Mouse (Mus musculus): ENCODE measurements around the gene Kcnj12. TPM values are rescaled to one million over a fixed set of nuclear protein-coding genes. Genes with fewer than 3 reads are reported as not detected.

Kcnj12 gene
- polyA plus RNA-seq, 1 experiment, result 12.8 TPM

- TF ChIP-seq POLR2A (IDR thresholded peaks at IDR 0.05; ENCODE audit: extremely low read depth, insufficient read depth, low read length) (no peak), CTCF (IDR thresholded peaks at IDR 0.05; ENCODE audit: extremely low read depth, insufficient read depth, low read length) (no peak)
- Histone ChIP-seq H3K27ac (ENCODE audit: insufficient read depth, low read length) (no peak overlapping the region), H3K4me3 (ENCODE audit: insufficient read depth, low read length) (no peak overlapping the region), H3K4me1 (ENCODE audit: control insufficient read depth, insufficient read depth, low read length) (peaks cover 3% of the 10 kb centered on the region; the same call in 1 of the 2 replicates)
Measured at GRCm38 (mm10) chr11:61044741-61045140, 22.4 kb downstream of the Kcnj12 start.

GRCm38 (mm10) chr11:61047441-61047840, 25.1 kb downstream of the Kcnj12 start:
- peaks cover 3% of the 10 kb centered on the region; the same call in 1 of the 2 replicates for H3K4me1 ChIP-seq (ENCODE audit: control insufficient read depth, insufficient read depth, low read length)
- no peak overlapping the region for H3K4me3 ChIP-seq (ENCODE audit: insufficient read depth, low read length)
- TF ChIP-seq POLR2A (IDR thresholded peaks at IDR 0.05; ENCODE audit: extremely low read depth, insufficient read depth, low read length), result no peak
- TF ChIP-seq CTCF (IDR thresholded peaks at IDR 0.05; ENCODE audit: extremely low read depth, insufficient read depth, low read length), result no peak
- H3K27ac ChIP-seq (ENCODE audit: insufficient read depth, low read length), result no peak overlapping the region

GRCm38 (mm10) chr11:61051151-61051550, 28.8 kb downstream of the Kcnj12 start:
- TF ChIP-seq CTCF (IDR thresholded peaks at IDR 0.05; ENCODE audit: extremely low read depth, insufficient read depth, low read length), result no peak
- TF ChIP-seq POLR2A (IDR thresholded peaks at IDR 0.05; ENCODE audit: extremely low read depth, insufficient read depth, low read length), result no peak
- Histone ChIP-seq H3K4me1 (ENCODE audit: control insufficient read depth, insufficient read depth, low read length) (no peaks in the 10 kb centered on the region), H3K4me3 (ENCODE audit: insufficient read depth, low read length) (no peak overlapping the region)

GRCm38 (mm10) chr11:61056871-61057270, 34.5 kb downstream of the Kcnj12 start:
- TF ChIP-seq POLR2A (IDR thresholded peaks at IDR 0.05; ENCODE audit: extremely low read depth, insufficient read depth, low read length) (no peak), CTCF (IDR thresholded peaks at IDR 0.05; ENCODE audit: extremely low read depth, insufficient read depth, low read length) (no peak)
- Histone ChIP-seq H3K4me3 (ENCODE audit: insufficient read depth, low read length) (no peak overlapping the region), H3K4me1 (ENCODE audit: control insufficient read depth, insufficient read depth, low read length) (0 out of 2 replicates have a peak, but pooled peaks cover 1% of the 10 kb centered on the region), H3K27ac (ENCODE audit: insufficient read depth, low read length) (no peak overlapping the region)

More at GRCm38 (mm10) chr11:61051151-61051550, 28.8 kb downstream of the Kcnj12 start:
- H3K27ac ChIP-seq (ENCODE audit: insufficient read depth, low read length), result no peak overlapping the region

GRCm38 (mm10) chr11:61059691-61060457, 37.5 kb downstream of the Kcnj12 start:
- H3K4me1 ChIP-seq (ENCODE audit: control insufficient read depth, insufficient read depth, low read length), result peaks cover 9% of the 10 kb centered on the region
- H3K27ac ChIP-seq (ENCODE audit: insufficient read depth, low read length), result no peak overlapping the region
- TF ChIP-seq POLR2A (IDR thresholded peaks at IDR 0.05; ENCODE audit: extremely low read depth, insufficient read depth, low read length) (no peak), CTCF (IDR thresholded peaks at IDR 0.05; ENCODE audit: extremely low read depth, insufficient read depth, low read length) (no peak)
- no peak overlapping the region for H3K4me3 ChIP-seq (ENCODE audit: insufficient read depth, low read length)

- no peak overlapping the region for H3K27ac ChIP-seq (ENCODE audit: insufficient read depth, low read length)
- TF ChIP-seq POLR2A (IDR thresholded peaks at IDR 0.05; ENCODE audit: extremely low read depth, insufficient read depth, low read length) (no peak), CTCF (IDR thresholded peaks at IDR 0.05; ENCODE audit: extremely low read depth, insufficient read depth, low read length) (no peak)
- H3K4me1 ChIP-seq (ENCODE audit: control insufficient read depth, insufficient read depth, low read length), result peaks cover 9% of the 10 kb centered on the region
- H3K4me3 ChIP-seq (ENCODE audit: insufficient read depth, low read length), result no peak overlapping the region
Measured at GRCm38 (mm10) chr11:61060634-61061033, 38.3 kb downstream of the Kcnj12 start.

GRCm38 (mm10) chr11:61062548-61063461, 40.4 kb downstream of the Kcnj12 start:
- Histone ChIP-seq H3K4me1 (ENCODE audit: control insufficient read depth, insufficient read depth, low read length) (peaks cover 9% of the 10 kb centered on the region), H3K4me3 (ENCODE audit: insufficient read depth, low read length) (no peak overlapping the region), H3K27ac (ENCODE audit: insufficient read depth, low read length) (no peak overlapping the region)
- TF ChIP-seq POLR2A (IDR thresholded peaks at IDR 0.05; ENCODE audit: extremely low read depth, insufficient read depth, low read length), result no peak
- 0 out of 2 replicates have a peak, but pooled peaks have one; percentile 22 for TF ChIP-seq CTCF (IDR thresholded peaks at IDR 0.05; ENCODE audit: extremely low read depth, insufficient read depth, low read length)

- H3K4me1 ChIP-seq (ENCODE audit: control insufficient read depth, insufficient read depth, low read length), result peaks cover 9% of the 10 kb centered on the region
- TF ChIP-seq POLR2A (IDR thresholded peaks at IDR 0.05; ENCODE audit: extremely low read depth, insufficient read depth, low read length), result no peak
- no peak for TF ChIP-seq CTCF (IDR thresholded peaks at IDR 0.05; ENCODE audit: extremely low read depth, insufficient read depth, low read length)
- no peak overlapping the region for H3K27ac ChIP-seq (ENCODE audit: insufficient read depth, low read length)
- H3K4me3 ChIP-seq (ENCODE audit: insufficient read depth, low read length), result no peak overlapping the region
Measured at GRCm38 (mm10) chr11:61063503-61063902, 41.1 kb downstream of the Kcnj12 start.

GRCm38 (mm10) chr11:61065620-61066019, 43.3 kb downstream of the Kcnj12 start:
- H3K4me1 ChIP-seq (ENCODE audit: control insufficient read depth, insufficient read depth, low read length), result peaks cover 9% of the 10 kb centered on the region

More at GRCm38 (mm10) chr11:61065620-61066019, 43.3 kb downstream of the Kcnj12 start:
- Histone ChIP-seq H3K4me3 (ENCODE audit: insufficient read depth, low read length) (no peak overlapping the region), H3K27ac (ENCODE audit: insufficient read depth, low read length) (no peak overlapping the region)
- no peak for TF ChIP-seq POLR2A (IDR thresholded peaks at IDR 0.05; ENCODE audit: extremely low read depth, insufficient read depth, low read length)
- no peak for TF ChIP-seq CTCF (IDR thresholded peaks at IDR 0.05; ENCODE audit: extremely low read depth, insufficient read depth, low read length)

Measured in cortical plate, adult 2 months (tissue).